Mouse (Mus musculus) embryonic facial prominence, embryonic 11.5 days (tissue): Measurements from ENCODE around the gene 1700080O16Rik. TPM values are rescaled to one million over a fixed set of nuclear protein-coding genes. Genes with fewer than 3 reads are reported as not detected.

Source experiments
- ATAC-seq: fragments of 200-750 bp; cut with Nextera tagmentation; replicated peaks from 2 replicates; pipeline ENCODE4 v1.8.0; 2017; ENCODE audit warnings: low read depth; ENCODE audit not compliant: insufficient number of reproducible peaks, low FRiP score, low TSS enrichment
- DNase-seq: peaks from one replicate; pipeline ENCODE4 v3.0.0-alpha.2; 2015; ENCODE audit warnings: low spot score
- H3K27ac ChIP-seq: fragments of 300-500 bp; sonication (generic); replicated peaks from 2 replicates; pipeline ENCODE4 v1.5.1; 2014; ENCODE audit warnings: mild to moderate bottlenecking, low read depth, low read length, control low read depth
- H3K27me3 ChIP-seq: fragments of 300-500 bp; sonication (generic); 2 replicates; pipeline ENCODE4 v1.6.1; 2014; ENCODE audit warnings: mild to moderate bottlenecking, low read length, moderate library complexity, mixed read lengths; ENCODE audit not compliant: control insufficient read depth, insufficient read depth
- H3K36me3 ChIP-seq: fragments of 300-500 bp; sonication (generic); replicated peaks from 2 replicates; pipeline ENCODE4 v1.6.1; 2014; ENCODE audit warnings: low read depth, mild to moderate bottlenecking, low read length, moderate library complexity, mixed read lengths; ENCODE audit not compliant: control insufficient read depth, insufficient read depth
- H3K4me1 ChIP-seq: fragments of 300-500 bp; sonication (generic); 2 replicates; pipeline ENCODE4 v1.6.1; 2014; ENCODE audit warnings: low read length, mixed read lengths; ENCODE audit not compliant: control insufficient read depth, insufficient read depth
- H3K4me2 ChIP-seq: fragments of 300-500 bp; sonication (generic); 2 replicates; pipeline ENCODE4 v1.6.1; 2014; ENCODE audit warnings: low read depth, mild to moderate bottlenecking, control low read depth, low read length, moderate library complexity
- H3K4me3 ChIP-seq: fragments of 300-500 bp; sonication (generic); 2 replicates; pipeline ENCODE4 v1.5.1; 2014; ENCODE audit warnings: low read depth, low read length, control low read depth
- H3K9ac ChIP-seq: fragments of 300-500 bp; sonication (generic); replicated peaks from 2 replicates; pipeline ENCODE4 v1.6.1; 2014; ENCODE audit warnings: mild to moderate bottlenecking, control low read depth, low read length
- H3K9me3 ChIP-seq: fragments of 300-500 bp; sonication (generic); replicated peaks from 2 replicates; pipeline ENCODE4 v1.6.1; 2016; ENCODE audit warnings: mild to moderate bottlenecking, low read length, inconsistent platforms, mixed read lengths; ENCODE audit not compliant: control insufficient read depth
- WGBS: fragments of 180-500 bp; shearing (Covaris S2); extraction: QIAGEN DNeasy Blood & Tissue Kit; methylation state at CpG from one replicate; pipeline ENCODE4 v1.1.7; 2014; 5-methylcytosine and 5-hydroxymethylcytosine counted together
- polyA plus RNA-seq: library from polyadenylated mRNA; unstranded; fragments of >200 nt; fragmentation: Nextera tagmentation; extraction: Ambion mirVana; gene quantifications from 2 replicates; pipeline ENCODE4 v1.2.1, GENCODE M21; 2014

The 1700080O16Rik gene
- polyA plus RNA-seq, 1 experiment from 2014 or later, result not detected

DNA sequence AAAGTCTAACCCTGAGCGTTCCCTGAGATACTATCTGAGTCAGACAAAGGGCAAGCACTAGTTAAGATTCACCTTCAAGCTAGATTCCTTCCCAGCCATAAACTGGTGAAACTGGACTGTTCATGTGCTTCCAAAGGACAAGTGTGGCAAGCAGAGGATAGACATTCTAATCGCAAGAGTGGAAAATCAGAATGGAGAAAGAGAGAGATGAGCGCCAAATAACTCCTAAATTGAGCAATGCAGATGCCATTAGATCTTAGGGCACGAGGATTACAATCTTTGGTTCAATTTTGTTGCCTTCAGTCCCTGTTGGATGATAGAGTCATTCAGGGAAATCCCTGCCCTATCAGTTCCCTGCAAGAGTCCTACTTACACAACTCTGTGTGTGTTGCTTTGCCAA is 53.5 kb downstream of the 1700080O16Rik start:
- Histone ChIP-seq H3K27me3 (no peaks in the 10 kb centered on the region), H3K9ac (no peak overlapping the region), H3K4me1 (no peaks in the 10 kb centered on the region), H3K9me3 (no peaks in the 10 kb centered on the region), H3K36me3 (no peaks in the 10 kb centered on the region), H3K4me2 (no peak overlapping the region), H3K27ac (no peak overlapping the region), H3K4me3 (no peak overlapping the region)
- 86% methylated on average over 4 of the region's 4 CpGs for WGBS
- ATAC-seq, result no peak
- DNase-seq, result no peak

Other genes starting within 250 kb of the 1700080O16Rik start
- gene Usp26, start 171.5 kb downstream of the 1700080O16Rik start, polyA plus RNA-seq, result not detected in 2 replicates
- gene Gpc4, start 192.5 kb upstream of the 1700080O16Rik start, polyA plus RNA-seq, result 30.7 and 34.7 TPM in 2 replicates